Mouse (Mus musculus): Measurements from ENCODE around the gene Zfp276. TPM values are rescaled to one million over a fixed set of nuclear protein-coding genes. Genes with fewer than 3 reads are reported as not detected.
"Not testable (repeated sequence)": the region's sequence is repeated elsewhere in the genome, so short reads cannot be mapped to it uniquely, and the experiment has no call there.

Gene Zfp276
- polyA plus RNA-seq, 1 experiment from 2014 or later = 21.8 TPM

GRCm38 (mm10) chr8:123275096-123275495, 21.1 kb downstream of the Zfp276 start:
- no peak for ATAC-seq (ENCODE audit: insufficient number of reproducible peaks, insufficient read depth, low FRiP score, low read depth)
- Histone ChIP-seq H3K27ac (ENCODE audit: low read length) (no peak overlapping the region), H3K4me2 (replicated peaks; ENCODE audit: low read depth, low read length) (no peak overlapping the region), H3K9ac (replicated peaks; ENCODE audit: low read depth, low read length) (no peak overlapping the region), H3K36me3 (ENCODE audit: control insufficient read depth, insufficient read depth, low read length) (peaks cover under 1% of the 10 kb centered on the region), H3K4me3 (ENCODE audit: low read depth, low read length) (no peak overlapping the region), H3K9me3 (ENCODE audit: control insufficient read depth, low read depth, low read length) (no peaks in the 10 kb centered on the region), H3K27me3 (ENCODE audit: control insufficient read depth, insufficient read depth, low read length) (no peaks in the 10 kb centered on the region), H3K4me1 (ENCODE audit: control insufficient read depth, insufficient read depth, low read length) (no peaks in the 10 kb centered on the region)
- whole genome bisulfite sequencing = 92% methylated on average over 12 of the region's 12 CpGs

GRCm38 (mm10) chr8:123278445-123278844, 24.4 kb downstream of the Zfp276 start:
- Histone ChIP-seq H3K4me2 (replicated peaks; ENCODE audit: low read depth, low read length) (no peak overlapping the region), H3K4me3 (ENCODE audit: low read depth, low read length) (no peak overlapping the region), H3K9me3 (ENCODE audit: control insufficient read depth, low read depth, low read length) (no peaks in the 10 kb centered on the region), H3K27ac (ENCODE audit: low read length) (no peak overlapping the region), H3K4me1 (ENCODE audit: control insufficient read depth, insufficient read depth, low read length) (no peaks in the 10 kb centered on the region), H3K36me3 (ENCODE audit: control insufficient read depth, insufficient read depth, low read length) (peaks cover 9% of the 10 kb centered on the region; the same call in 1 of the 2 replicates), H3K9ac (replicated peaks; ENCODE audit: low read depth, low read length) (no peak overlapping the region), H3K27me3 (ENCODE audit: control insufficient read depth, insufficient read depth, low read length) (no peaks in the 10 kb centered on the region)
- ATAC-seq (ENCODE audit: insufficient number of reproducible peaks, insufficient read depth, low FRiP score, low read depth) = no peak
- WGBS = 73% methylated on average over 7 of the region's 7 CpGs

- H3K9ac ChIP-seq (replicated peaks; ENCODE audit: low read depth, low read length) = no peak overlapping the region
- H3K4me1 ChIP-seq (ENCODE audit: control insufficient read depth, insufficient read depth, low read length) = no peaks in the 10 kb centered on the region
- ATAC-seq (ENCODE audit: insufficient number of reproducible peaks, insufficient read depth, low FRiP score, low read depth) = no peak
- no peak overlapping the region for H3K4me2 ChIP-seq (replicated peaks; ENCODE audit: low read depth, low read length)
- H3K27ac ChIP-seq (ENCODE audit: low read length) = no peak overlapping the region
- no peak overlapping the region for H3K4me3 ChIP-seq (ENCODE audit: low read depth, low read length)
- H3K36me3 ChIP-seq (ENCODE audit: control insufficient read depth, insufficient read depth, low read length) = 0 out of 2 replicates have a peak, but pooled peaks cover 9% of the 10 kb centered on the region
- H3K27me3 ChIP-seq (ENCODE audit: control insufficient read depth, insufficient read depth, low read length) = no peaks in the 10 kb centered on the region
- WGBS = 94% methylated on average over 4 of the region's 4 CpGs
- no peaks in the 10 kb centered on the region for H3K9me3 ChIP-seq (ENCODE audit: control insufficient read depth, low read depth, low read length)
These were observed 25.8 kb downstream of the Zfp276 start for GRCm38 (mm10) chr8:123279828-123280227.

GRCm38 (mm10) chr8:123280302-123281094, 26.5 kb downstream of the Zfp276 start:
- 0 out of 2 replicates have a peak, but pooled peaks cover 9% of the 10 kb centered on the region for H3K36me3 ChIP-seq (ENCODE audit: control insufficient read depth, insufficient read depth, low read length)
- H3K9ac ChIP-seq (replicated peaks; ENCODE audit: low read depth, low read length) = no peak overlapping the region
- no peaks in the 10 kb centered on the region for H3K9me3 ChIP-seq (ENCODE audit: control insufficient read depth, low read depth, low read length)
- no peak for ATAC-seq (ENCODE audit: insufficient number of reproducible peaks, insufficient read depth, low FRiP score, low read depth)
- H3K27ac ChIP-seq (ENCODE audit: low read length) = no peak overlapping the region
- H3K27me3 ChIP-seq (ENCODE audit: control insufficient read depth, insufficient read depth, low read length) = no peaks in the 10 kb centered on the region
- WGBS = 83% methylated on average over 13 of the region's 13 CpGs
- H3K4me1 ChIP-seq (ENCODE audit: control insufficient read depth, insufficient read depth, low read length) = no peaks in the 10 kb centered on the region
- no peak overlapping the region for H3K4me3 ChIP-seq (ENCODE audit: low read depth, low read length)
- H3K4me2 ChIP-seq (replicated peaks; ENCODE audit: low read depth, low read length) = no peak overlapping the region

GRCm38 (mm10) chr8:123282994-123283393, 29.0 kb downstream of the Zfp276 start:
- not testable (repeated sequence) for H3K27me3 ChIP-seq (ENCODE audit: control insufficient read depth, insufficient read depth, low read length); H3K9ac ChIP-seq (replicated peaks; ENCODE audit: low read depth, low read length); H3K9me3 ChIP-seq (ENCODE audit: control insufficient read depth, low read depth, low read length); H3K4me3 ChIP-seq (ENCODE audit: low read depth, low read length); H3K4me2 ChIP-seq (replicated peaks; ENCODE audit: low read depth, low read length); ATAC-seq (ENCODE audit: insufficient number of reproducible peaks, insufficient read depth, low FRiP score, low read depth); H3K27ac ChIP-seq (ENCODE audit: low read length); H3K4me1 ChIP-seq (ENCODE audit: control insufficient read depth, insufficient read depth, low read length)
- 92% methylated on average over 5 of the region's 6 CpGs for WGBS
- H3K36me3 ChIP-seq (ENCODE audit: control insufficient read depth, insufficient read depth, low read length) = peaks cover 13% of the 10 kb centered on the region; the same call in 1 of the 2 replicates

- ATAC-seq (ENCODE audit: insufficient number of reproducible peaks, insufficient read depth, low FRiP score, low read depth) = no peak
- no peak overlapping the region for H3K4me2 ChIP-seq (replicated peaks; ENCODE audit: low read depth, low read length)
- H3K4me1 ChIP-seq (ENCODE audit: control insufficient read depth, insufficient read depth, low read length) = no peaks in the 10 kb centered on the region
- H3K9ac ChIP-seq (replicated peaks; ENCODE audit: low read depth, low read length) = no peak overlapping the region
- no peak overlapping the region for H3K27ac ChIP-seq (ENCODE audit: low read length)
- no peaks in the 10 kb centered on the region for H3K9me3 ChIP-seq (ENCODE audit: control insufficient read depth, low read depth, low read length)
- peaks cover 20% of the 10 kb centered on the region for H3K36me3 ChIP-seq (ENCODE audit: control insufficient read depth, insufficient read depth, low read length)
- H3K4me3 ChIP-seq (ENCODE audit: low read depth, low read length) = no peak overlapping the region
- WGBS = 87% methylated on average over 7 of the region's 7 CpGs
- no peaks in the 10 kb centered on the region for H3K27me3 ChIP-seq (ENCODE audit: control insufficient read depth, insufficient read depth, low read length)
These were observed 30.0 kb downstream of the Zfp276 start for GRCm38 (mm10) chr8:123283991-123284390.

- ATAC-seq (ENCODE audit: insufficient number of reproducible peaks, insufficient read depth, low FRiP score, low read depth) = no peak
- WGBS = 89% methylated on average over 5 of the region's 5 CpGs
- Histone ChIP-seq H3K9me3 (ENCODE audit: control insufficient read depth, low read depth, low read length) (no peaks in the 10 kb centered on the region), H3K4me3 (ENCODE audit: low read depth, low read length) (no peak overlapping the region), H3K4me1 (ENCODE audit: control insufficient read depth, insufficient read depth, low read length) (no peaks in the 10 kb centered on the region), H3K9ac (replicated peaks; ENCODE audit: low read depth, low read length) (no peak overlapping the region), H3K27me3 (ENCODE audit: control insufficient read depth, insufficient read depth, low read length) (no peaks in the 10 kb centered on the region), H3K36me3 (ENCODE audit: control insufficient read depth, insufficient read depth, low read length) (peaks cover 24% of the 10 kb centered on the region), H3K4me2 (replicated peaks; ENCODE audit: low read depth, low read length) (no peak overlapping the region), H3K27ac (ENCODE audit: low read length) (no peak overlapping the region)
These were observed 30.5 kb downstream of the Zfp276 start for GRCm38 (mm10) chr8:123284493-123284892.

GRCm38 (mm10) chr8:123287362-123287761, 33.4 kb downstream of the Zfp276 start:
- ATAC-seq (ENCODE audit: insufficient number of reproducible peaks, insufficient read depth, low FRiP score, low read depth) = no peak
- no peak overlapping the region for H3K27ac ChIP-seq (ENCODE audit: low read length)
- H3K9me3 ChIP-seq (ENCODE audit: control insufficient read depth, low read depth, low read length) = no peaks in the 10 kb centered on the region
- H3K9ac ChIP-seq (replicated peaks; ENCODE audit: low read depth, low read length) = no peak overlapping the region
- H3K4me1 ChIP-seq (ENCODE audit: control insufficient read depth, insufficient read depth, low read length) = no peaks in the 10 kb centered on the region
- 95% methylated on average over 17 of the region's 17 CpGs for WGBS
- no peak overlapping the region for H3K4me2 ChIP-seq (replicated peaks; ENCODE audit: low read depth, low read length)
- H3K4me3 ChIP-seq (ENCODE audit: low read depth, low read length) = no peak overlapping the region
- peaks cover 15% of the 10 kb centered on the region for H3K36me3 ChIP-seq (ENCODE audit: control insufficient read depth, insufficient read depth, low read length)
- no peaks in the 10 kb centered on the region for H3K27me3 ChIP-seq (ENCODE audit: control insufficient read depth, insufficient read depth, low read length)

GRCm38 (mm10) chr8:123290166-123290565, 36.2 kb downstream of the Zfp276 start:
- no peak overlapping the region for H3K27ac ChIP-seq (ENCODE audit: low read length)
- H3K4me2 ChIP-seq (replicated peaks; ENCODE audit: low read depth, low read length) = no peak overlapping the region
- H3K27me3 ChIP-seq (ENCODE audit: control insufficient read depth, insufficient read depth, low read length) = no peaks in the 10 kb centered on the region
- WGBS = 70% methylated on average over 4 of the region's 4 CpGs
- no peak overlapping the region for H3K4me3 ChIP-seq (ENCODE audit: low read depth, low read length)
- no peak overlapping the region for H3K9ac ChIP-seq (replicated peaks; ENCODE audit: low read depth, low read length)
- H3K36me3 ChIP-seq (ENCODE audit: control insufficient read depth, insufficient read depth, low read length) = peaks cover 19% of the 10 kb centered on the region
- ATAC-seq (ENCODE audit: insufficient number of reproducible peaks, insufficient read depth, low FRiP score, low read depth) = no peak
- H3K4me1 ChIP-seq (ENCODE audit: control insufficient read depth, insufficient read depth, low read length) = no peaks in the 10 kb centered on the region
- no peaks in the 10 kb centered on the region for H3K9me3 ChIP-seq (ENCODE audit: control insufficient read depth, low read depth, low read length)
